Mouse (Mus musculus) intestine, postnatal 0 days (tissue): Measurements from ENCODE around the gene Ehd4. TPM values are rescaled to one million over a fixed set of nuclear protein-coding genes. Genes with fewer than 3 reads are reported as not detected.

Source experiments
- ATAC-seq: fragments of 200-750 bp; cut with Nextera tagmentation; 2 replicates; pipeline ENCODE4 v1.8.0; 2017; ENCODE audit warnings: mild to moderate bottlenecking, moderate TSS enrichment, moderate library complexity
- H3K27ac ChIP-seq: fragments of 300-500 bp; sonication (generic); 2 replicates; pipeline ENCODE4 v1.5.1; 2014; ENCODE audit warnings: mild to moderate bottlenecking, low read depth, low read length, moderate library complexity
- H3K27me3 ChIP-seq: fragments of 300-500 bp; sonication (generic); replicated peaks from 2 replicates; pipeline ENCODE4 v1.6.1; 2014; ENCODE audit warnings: low read length, mixed read lengths; ENCODE audit not compliant: control insufficient read depth, insufficient read depth
- H3K36me3 ChIP-seq: fragments of 300-500 bp; sonication (generic); 2 replicates; pipeline ENCODE4 v1.6.1; 2014; ENCODE audit warnings: mild to moderate bottlenecking, moderate library complexity; ENCODE audit not compliant: control insufficient read depth, insufficient read depth
- H3K4me1 ChIP-seq: fragments of 300-500 bp; sonication (generic); replicated peaks from 2 replicates; pipeline ENCODE4 v1.6.1; 2014; ENCODE audit warnings: antibody characterized with exemption, low read length, mixed read lengths; ENCODE audit not compliant: control insufficient read depth, insufficient read depth
- H3K4me2 ChIP-seq: fragments of 300-500 bp; sonication (generic); replicated peaks from 2 replicates; pipeline ENCODE4 v1.6.1; 2014; ENCODE audit warnings: low read depth, mild to moderate bottlenecking, moderate library complexity
- H3K4me3 ChIP-seq: fragments of 300-500 bp; sonication (generic); 2 replicates; pipeline ENCODE4 v1.5.1; 2014; ENCODE audit warnings: low read depth, low read length
- H3K9ac ChIP-seq: fragments of 300-500 bp; sonication (generic); 2 replicates; pipeline ENCODE4 v1.6.1; 2014; ENCODE audit warnings: mild to moderate bottlenecking, low read depth, low read length
- H3K9me3 ChIP-seq: fragments of 300-500 bp; sonication (generic); 2 replicates; pipeline ENCODE4 v1.6.1; 2016; ENCODE audit warnings: mixed run types; ENCODE audit not compliant: control insufficient read depth
- CTCF ChIP-seq: sonication (generic); IDR thresholded peaks from 2 replicates; pipeline ENCODE4 v1.5.1; 2016; ENCODE audit warnings: low read depth, mild to moderate bottlenecking, control low read depth, antibody characterized with exemption, moderate library complexity
- WGBS: fragments of 180-500 bp; shearing (Covaris S2); extraction: QIAGEN DNeasy Blood & Tissue Kit; methylation state at CpG from one replicate; pipeline ENCODE4 v1.1.7; 2014; 5-methylcytosine and 5-hydroxymethylcytosine counted together
- polyA plus RNA-seq: library from polyadenylated mRNA; unstranded; fragments of >200 nt; fragmentation: Nextera tagmentation; extraction: Ambion mirVana; gene quantifications from 2 replicates; pipeline ENCODE4 v1.2.1, GENCODE M21; 2015

Gene Ehd4
- polyA plus RNA-seq, 1 experiment from 2014 or later: 70.0 TPM

DNA sequence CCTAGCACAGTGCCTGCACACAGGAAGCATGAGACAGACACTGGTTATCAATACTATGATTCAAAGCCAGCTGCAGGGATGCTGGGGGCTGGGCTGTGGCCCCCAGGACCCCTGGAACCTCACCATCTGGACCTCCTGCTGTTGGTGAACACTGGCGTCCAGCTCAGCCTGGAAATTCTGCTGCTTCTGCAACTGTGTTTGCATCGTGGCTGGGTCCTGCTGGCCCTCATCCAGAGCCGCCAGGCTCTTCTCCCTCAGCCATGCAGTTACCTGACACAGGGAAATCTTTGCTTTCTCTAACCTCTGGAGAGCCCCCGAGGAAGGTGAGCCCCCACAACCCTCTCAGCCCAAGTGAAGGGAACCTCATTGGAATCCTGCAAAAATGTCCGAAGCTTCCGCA is 103.0 kb downstream of the Ehd4 start:
- H3K9me3 ChIP-seq: no peaks in the 10 kb centered on the region
- TF ChIP-seq CTCF: no peak
- no peaks in the 10 kb centered on the region for H3K27me3 ChIP-seq
- H3K9ac ChIP-seq: no peak overlapping the region
- 59% methylated on average over 6 of the region's 6 CpGs for WGBS
- no peak for ATAC-seq
- no peaks in the 10 kb centered on the region for H3K36me3 ChIP-seq
- H3K27ac ChIP-seq: no peak overlapping the region
- H3K4me2 ChIP-seq: no peak overlapping the region
- H3K4me1 ChIP-seq: no peaks in the 10 kb centered on the region
- no peak overlapping the region for H3K4me3 ChIP-seq

DNA sequence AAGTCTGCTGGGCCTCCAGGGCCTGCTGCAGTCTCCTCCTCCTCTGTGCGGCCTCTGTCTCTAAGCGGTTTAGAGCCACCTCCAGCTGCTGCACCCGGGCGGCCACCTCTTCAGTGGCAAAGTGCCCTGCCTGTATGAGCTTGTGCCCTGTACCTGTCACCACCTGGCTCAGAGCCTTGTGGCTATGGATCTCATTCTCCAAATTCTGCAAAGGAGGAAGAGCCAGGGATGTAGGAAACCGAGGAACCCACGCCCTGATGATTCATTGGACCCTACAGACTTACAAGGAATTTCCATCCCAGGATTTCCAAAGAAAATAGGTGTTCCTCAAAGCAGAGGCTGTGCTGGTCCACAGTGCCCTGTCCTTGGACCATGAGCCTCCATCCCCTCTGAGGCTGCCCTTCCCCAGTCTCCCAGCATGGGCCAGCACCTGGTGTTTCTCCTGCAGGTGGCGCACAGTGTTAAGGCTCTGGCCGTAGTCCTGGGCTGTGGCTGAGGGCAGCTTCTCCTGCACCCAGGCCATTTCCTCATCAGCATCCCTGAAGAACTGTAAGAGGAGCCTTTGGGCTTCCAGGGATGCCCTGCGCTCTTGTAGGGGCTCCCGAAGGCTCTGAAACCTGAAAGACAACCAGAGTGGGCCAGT is 104.7 kb downstream of the Ehd4 start:
- 57% methylated on average over 10 of the region's 10 CpGs for WGBS

DNA sequence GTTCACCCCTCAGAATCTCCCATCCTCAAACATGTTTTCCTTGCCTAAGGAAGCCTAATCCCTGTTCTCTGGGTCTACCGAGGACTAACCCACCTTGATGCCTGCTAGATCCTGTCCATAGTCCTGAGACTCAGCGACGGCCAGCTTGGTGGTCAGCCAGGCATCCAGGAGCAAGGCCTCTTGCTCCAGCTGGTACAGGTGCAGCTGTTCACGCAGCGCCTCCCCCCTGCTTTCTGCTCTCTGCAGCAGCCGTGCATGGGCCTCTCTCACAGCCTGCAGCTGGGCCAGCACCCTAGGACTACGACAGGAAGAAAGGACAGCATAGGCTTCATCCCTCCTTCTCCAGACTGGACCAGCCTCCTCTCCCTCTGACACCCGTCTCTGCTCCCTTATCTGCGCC is 106.2 kb downstream of the Ehd4 start:
- Histone ChIP-seq H3K4me3 (no peak overlapping the region), H3K4me2 (no peak overlapping the region), H3K27ac (no peak overlapping the region), H3K9me3 (no peaks in the 10 kb centered on the region), H3K4me1 (no peaks in the 10 kb centered on the region), H3K9ac (0 out of 2 replicates have a peak overlapping the region, but pooled peaks have one; percentile 11), H3K27me3 (no peaks in the 10 kb centered on the region), H3K36me3 (no peaks in the 10 kb centered on the region)
- WGBS: 75% methylated on average over 9 of the region's 9 CpGs
- no peak for TF ChIP-seq CTCF
- ATAC-seq: no peak

More for the DNA sequence above, 104.7 kb downstream of the Ehd4 start:
- no peaks in the 10 kb centered on the region for H3K36me3 ChIP-seq
- peak; percentile 86 for TF ChIP-seq CTCF
- H3K9ac ChIP-seq: no peak overlapping the region
- no peaks in the 10 kb centered on the region for H3K9me3 ChIP-seq
- no peak overlapping the region for H3K4me3 ChIP-seq
- H3K4me2 ChIP-seq: no peak overlapping the region
- H3K27ac ChIP-seq: no peak overlapping the region
- no peak for ATAC-seq
- H3K27me3 ChIP-seq: no peaks in the 10 kb centered on the region
- H3K4me1 ChIP-seq: no peaks in the 10 kb centered on the region

DNA sequence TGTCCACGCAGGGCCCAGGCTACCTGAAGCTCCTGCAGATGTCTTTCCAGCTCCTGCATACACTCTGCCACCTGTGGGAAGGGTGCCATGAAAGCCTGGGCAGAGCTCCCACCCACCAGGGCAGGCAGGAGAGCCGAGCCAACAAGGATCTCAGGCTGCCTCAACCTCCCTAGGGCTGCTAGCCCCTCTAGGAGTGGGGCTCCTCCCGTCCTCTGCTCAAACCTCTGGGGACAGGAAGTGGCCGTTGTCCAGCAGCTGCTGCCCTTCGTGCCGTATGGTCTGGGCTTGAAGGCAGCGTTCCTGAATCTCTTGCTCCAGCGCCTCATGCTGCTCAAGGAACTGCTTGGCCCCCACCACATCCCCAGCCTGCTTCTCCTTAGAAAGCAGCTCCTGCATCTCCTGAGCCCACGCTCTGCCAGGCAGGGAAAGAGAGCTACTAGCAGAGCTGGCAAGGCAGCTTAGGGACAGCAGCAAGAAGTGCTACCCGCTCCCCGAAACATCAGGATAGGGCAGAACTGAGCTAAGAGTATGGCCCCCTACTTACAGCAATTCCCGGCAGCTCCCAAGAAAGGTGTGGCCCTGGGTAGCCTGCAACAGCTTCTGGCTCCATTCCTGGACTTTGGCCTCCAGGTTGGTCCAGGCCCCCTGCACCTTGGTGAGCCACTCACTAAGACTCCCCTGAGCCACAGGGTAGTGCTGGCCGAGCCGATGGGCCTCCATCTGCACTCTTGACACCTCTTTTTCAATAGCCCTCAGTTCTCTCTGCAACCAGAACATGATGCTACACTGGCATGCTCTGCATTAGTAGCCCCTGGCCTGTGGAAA is 107.7 kb downstream of the Ehd4 start:
- no peak for TF ChIP-seq CTCF
- Histone ChIP-seq H3K27me3 (no peaks in the 10 kb centered on the region), H3K27ac (no peak overlapping the region), H3K4me1 (no peaks in the 10 kb centered on the region), H3K4me3 (no peak overlapping the region), H3K4me2 (peak overlapping the region; percentile 49), H3K9ac (no peak overlapping the region), H3K36me3 (peaks cover 5% of the 10 kb centered on the region; the same call in 1 of the 2 replicates), H3K9me3 (no peaks in the 10 kb centered on the region)
- ATAC-seq: peak; percentile 84
- WGBS: 42% methylated on average over 14 of the region's 14 CpGs

DNA sequence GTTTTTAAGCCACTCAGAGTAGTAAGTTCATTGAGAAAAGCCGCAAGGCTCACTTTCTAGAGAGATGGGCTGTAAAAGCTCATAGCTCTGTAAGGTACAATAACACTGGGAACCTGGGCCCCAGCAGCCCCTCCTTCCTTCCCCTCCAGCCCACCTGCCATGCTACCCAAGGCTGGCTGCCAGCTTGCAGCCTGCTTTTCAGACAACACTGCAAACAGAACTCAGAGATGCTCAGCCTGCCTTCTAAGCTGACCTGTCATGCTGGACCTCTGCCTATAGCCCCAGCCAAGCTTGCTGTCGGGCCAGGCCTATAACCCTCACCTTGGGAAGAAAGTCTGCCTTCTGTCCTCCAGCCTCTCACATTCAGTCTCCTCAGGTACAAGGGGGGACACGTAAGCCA is 109.7 kb downstream of the Ehd4 start:
- H3K27ac ChIP-seq: peak overlapping the region; percentile 5

DNA sequence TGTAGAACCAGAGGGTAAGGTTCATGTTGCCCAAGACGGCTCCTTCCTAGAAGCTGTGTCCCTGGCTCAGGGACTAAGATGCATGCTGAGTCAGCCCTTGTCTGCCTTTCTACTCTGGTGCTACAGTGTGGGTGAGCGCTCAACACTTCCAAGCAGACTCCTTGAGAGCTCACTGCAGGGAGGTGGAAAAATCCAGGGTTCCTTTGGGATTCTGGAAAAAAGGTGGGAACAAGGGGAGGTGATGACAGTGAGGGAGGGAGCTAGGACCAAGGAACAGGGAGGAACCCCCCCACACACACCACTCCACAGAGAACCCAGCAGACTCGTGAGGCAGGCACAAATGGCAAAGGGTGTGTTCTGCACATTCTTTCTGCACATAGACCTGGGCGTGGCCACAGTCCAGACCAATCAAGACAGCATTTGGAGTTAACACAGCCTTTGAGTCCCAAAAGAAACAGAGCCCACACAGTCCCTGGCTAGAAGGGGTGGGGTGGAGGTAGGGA is 110.3 kb downstream of the Ehd4 start:
- H3K27ac ChIP-seq: peak overlapping the region; percentile 5; the same call in 1 of the 2 replicates

More for the DNA sequence above, 109.7 kb downstream of the Ehd4 start:
- ATAC-seq: no peak
- Histone ChIP-seq H3K4me3 (no peak overlapping the region), H3K9me3 (no peaks in the 10 kb centered on the region), H3K36me3 (peaks cover 25% of the 10 kb centered on the region), H3K9ac (no peak overlapping the region), H3K4me1 (no peaks in the 10 kb centered on the region), H3K4me2 (peak overlapping the region; percentile 14), H3K27me3 (no peaks in the 10 kb centered on the region)
- no peak for TF ChIP-seq CTCF
- 61% methylated on average over 3 of the region's 3 CpGs for WGBS

More for the DNA sequence above, 110.3 kb downstream of the Ehd4 start:
- Histone ChIP-seq H3K4me1 (no peaks in the 10 kb centered on the region), H3K36me3 (peaks cover 31% of the 10 kb centered on the region), H3K27me3 (no peaks in the 10 kb centered on the region), H3K9ac (no peak overlapping the region), H3K4me3 (no peak overlapping the region), H3K4me2 (peak overlapping the region; percentile 14), H3K9me3 (no peaks in the 10 kb centered on the region)
- no peak for TF ChIP-seq CTCF
- peak; percentile 71 for ATAC-seq
- 33% methylated on average over 4 of the region's 4 CpGs for WGBS
